Mouse (Mus musculus) urinary bladder, postnatal 10 days (tissue): ENCODE results near the gene Sun3.

ENCODE experiments used
- DNase-seq: peaks from one replicate; pipeline ENCODE4 v3.0.0; 2022; ENCODE audit warnings: low spot score

Sun3 gene

GRCm38 (mm10) chr11:8983237-8983861 lies 65.4 kb downstream of the Sun3 start:
- peak; percentile 35 for DNase-seq

DNA sequence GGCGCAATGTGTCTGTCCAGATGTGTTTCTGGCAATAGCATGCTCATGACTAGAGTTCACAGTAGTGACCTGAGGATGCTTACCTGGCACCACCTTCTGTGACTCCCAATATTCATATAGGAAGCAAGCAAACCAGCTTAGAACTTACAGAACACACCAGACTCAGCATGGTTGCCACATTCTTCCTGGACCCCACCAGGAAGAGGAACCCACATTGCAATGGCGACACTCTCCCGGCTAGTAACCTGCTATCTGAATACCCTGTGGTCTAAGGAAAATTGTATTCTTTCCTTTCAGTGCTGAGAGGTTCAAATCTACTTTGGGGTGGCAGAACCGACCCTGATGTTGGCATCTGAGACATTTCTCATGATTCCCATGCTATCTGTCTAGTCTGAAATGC lies 70.6 kb downstream of the Sun3 start:
- DNase-seq = no peak

DNA sequence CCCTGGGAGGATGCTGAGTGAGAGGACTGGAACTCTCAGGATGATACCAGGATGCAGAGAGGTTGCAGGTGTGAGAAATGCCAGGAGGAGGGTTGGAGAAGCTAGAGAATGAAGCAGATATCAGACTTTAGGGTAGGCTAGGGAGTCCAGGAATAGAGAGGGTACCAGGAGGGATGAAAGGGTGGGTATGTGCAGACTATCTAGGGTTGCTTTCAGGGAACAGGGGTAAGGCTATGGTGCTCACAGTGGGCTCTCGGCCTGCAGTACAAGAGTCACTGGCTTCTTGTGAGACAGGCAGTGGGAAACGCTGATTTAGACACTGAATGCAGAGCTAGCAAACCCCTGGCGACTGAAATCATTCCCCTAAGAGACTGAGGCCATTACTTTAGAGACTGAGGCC lies 75.6 kb downstream of the Sun3 start, which contains the start of gene Pkd1l1:
TSS of gene Pkd1l1 (minus strand) at position 101 of the 400 bp plus-strand sequence.
- no peak for DNase-seq

DNA sequence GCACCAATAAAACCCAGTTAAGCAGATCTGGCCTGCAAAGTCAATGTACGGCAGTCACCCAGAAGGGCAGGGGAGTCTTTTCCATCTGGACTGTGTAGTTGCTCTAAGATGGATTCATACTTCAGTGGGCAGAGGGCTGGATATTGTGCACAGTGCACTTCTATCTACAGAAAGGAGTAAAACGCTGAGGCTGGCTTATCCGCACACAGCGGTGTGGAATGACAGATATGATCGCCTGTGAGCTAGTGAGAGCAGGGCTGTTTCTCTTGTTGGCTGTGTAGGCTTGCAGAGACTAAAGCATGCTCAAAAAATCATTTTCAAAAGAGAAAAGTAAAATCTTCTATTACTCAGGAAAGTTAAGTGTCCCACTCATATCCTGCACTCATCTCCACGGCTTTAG lies 76.7 kb downstream of the Sun3 start:
- DNase-seq = no peak

- DNase-seq = no peak
These were observed 78.3 kb downstream of the Sun3 start for GRCm38 (mm10) chr11:8970509-8970908.

- no peak for DNase-seq
These were observed 80.7 kb downstream of the Sun3 start for GRCm38 (mm10) chr11:8968094-8968493.
